Comparison of ENCODE assay signal across 8 mouse cellular contexts in the genomic region with DNA sequence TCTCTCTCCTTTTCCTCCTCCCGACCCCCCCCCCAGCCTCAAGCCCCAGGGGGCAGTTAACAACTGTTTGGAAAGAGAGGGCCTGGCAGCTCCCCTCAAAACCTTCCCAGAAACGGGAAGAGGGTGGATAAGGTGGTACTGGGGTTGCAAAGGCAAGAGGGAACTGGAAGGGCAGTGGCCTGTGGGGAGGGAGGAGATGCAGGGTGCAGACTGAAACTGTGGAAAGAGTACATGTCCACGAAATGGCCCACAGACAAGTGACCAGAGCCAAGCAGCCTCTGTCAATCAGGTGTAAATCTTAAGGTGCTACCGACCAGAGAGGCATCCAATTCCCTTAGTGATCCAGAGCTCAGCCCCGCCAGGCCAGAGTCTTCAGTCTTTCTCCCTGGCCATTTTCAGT.
DNase-seq lines count a peak whose midpoint lies in the region; ATAC-seq and TF ChIP-seq lines count a peak whose summit lies in the region.

No protein-coding gene starts in this region.

- H3K4me3 ChIP-seq in ES-Bruce4 (ENCODE audit: low read depth, low read length): 0 out of 2 replicates have a peak overlapping the region, but pooled peaks have one; percentile 4
- peak overlapping the region; percentile 43 for H3K4me3 ChIP-seq in forebrain, embryonic 13.5 days
- H3K4me3 ChIP-seq in hindbrain, embryonic 16.5 days (ENCODE audit: low read length): no peak overlapping the region
- peak overlapping the region; percentile 31 for H3K4me3 ChIP-seq in midbrain, embryonic 14.5 days (replicated peaks; ENCODE audit: low read depth, low read length)

- no peaks in the 10 kb centered on the region; the same call in 1 of the 2 replicates for H3K27me3 ChIP-seq in ES-Bruce4 (ENCODE audit: control insufficient read depth, insufficient read depth, low read length, poor library complexity, severe bottlenecking)
- peaks cover 27% of the 10 kb centered on the region for H3K27me3 ChIP-seq in forebrain, embryonic 13.5 days
- H3K27me3 ChIP-seq in hindbrain, embryonic 16.5 days (replicated peaks; ENCODE audit: control insufficient read depth, insufficient read depth, low read length): peaks cover 6% of the 10 kb centered on the region; the same call in 1 of the 2 replicates
- H3K27me3 ChIP-seq in midbrain, embryonic 14.5 days (ENCODE audit: control insufficient read depth, insufficient read depth, low read length): peaks cover 9% of the 10 kb centered on the region

- TF ChIP-seq CTCF in ES-Bruce4 (IDR thresholded peaks at IDR 0.05; ENCODE audit: low read depth, low read length): no peak

- no peak overlapping the region for H3K27ac ChIP-seq in ES-Bruce4 (ENCODE audit: insufficient read depth, low read length)
- H3K27ac ChIP-seq in forebrain, embryonic 13.5 days: no peak overlapping the region
- no peak overlapping the region for H3K27ac ChIP-seq in hindbrain, embryonic 16.5 days (ENCODE audit: low read depth, low read length)
- H3K27ac ChIP-seq in midbrain, embryonic 14.5 days (replicated peaks; ENCODE audit: low read depth, low read length): no peak overlapping the region

- H3K4me1 ChIP-seq in ES-Bruce4 (ENCODE audit: control insufficient read depth, insufficient read depth, low read length): peaks cover 2% of the 10 kb centered on the region
- peaks cover 16% of the 10 kb centered on the region for H3K4me1 ChIP-seq in forebrain, embryonic 13.5 days
- no peaks in the 10 kb centered on the region; the same call in 1 of the 2 replicates for H3K4me1 ChIP-seq in hindbrain, embryonic 16.5 days (ENCODE audit: control insufficient read depth, insufficient read depth, low read depth, low read length)
- peaks cover 16% of the 10 kb centered on the region; the same call in 1 of the 2 replicates for H3K4me1 ChIP-seq in midbrain, embryonic 14.5 days (ENCODE audit: control insufficient read depth, insufficient read depth, low read length)

- no peak for TF ChIP-seq EP300 in ES-Bruce4 (IDR thresholded peaks at IDR 0.05; ENCODE audit: insufficient read depth, low read depth, low read length)

- no peak for DNase-seq in midbrain, embryonic 14.5 days
- DNase-seq in left cerebral cortex, postnatal 25 days (ENCODE audit: low spot score in 2 of 2): no peak
- no peak for DNase-seq in ovary, postnatal 36 days (ENCODE audit: low spot score)
- DNase-seq in thymus, postnatal 10 days (ENCODE audit: low spot score in 2 of 2): no peak
- no peak for DNase-seq in spleen, adult 12 weeks (ENCODE audit: low spot score)

- WGBS in forebrain, embryonic 13.5 days: 12% methylated on average over 4 of the region's 5 CpGs
- 13% methylated on average over 4 of the region's 5 CpGs for WGBS in hindbrain, embryonic 16.5 days
- 7% methylated on average over 4 of the region's 5 CpGs for WGBS in midbrain, embryonic 14.5 days

- no peaks in the 10 kb centered on the region for H3K36me3 ChIP-seq in ES-Bruce4 (ENCODE audit: control insufficient read depth, insufficient read depth, low read length, poor library complexity, severe bottlenecking)
- H3K36me3 ChIP-seq in forebrain, embryonic 13.5 days (ENCODE audit: poor library complexity, severe bottlenecking): no peaks in the 10 kb centered on the region
- no peaks in the 10 kb centered on the region for H3K36me3 ChIP-seq in hindbrain, embryonic 16.5 days (ENCODE audit: control insufficient read depth, insufficient read depth, low read length)
- no peaks in the 10 kb centered on the region for H3K36me3 ChIP-seq in midbrain, embryonic 14.5 days (ENCODE audit: control insufficient read depth, insufficient read depth, low read length)

- H3K4me2 ChIP-seq in forebrain, embryonic 13.5 days: peak overlapping the region; percentile 82
- peak overlapping the region; percentile 60 for H3K4me2 ChIP-seq in hindbrain, embryonic 16.5 days (ENCODE audit: low read length)
- H3K4me2 ChIP-seq in midbrain, embryonic 14.5 days (ENCODE audit: low read length): peak overlapping the region; percentile 64

- no peaks in the 10 kb centered on the region for H3K9me3 ChIP-seq in ES-Bruce4 (replicated peaks; ENCODE audit: control insufficient read depth, insufficient read depth, low read length, poor library complexity, severe bottlenecking)
- H3K9me3 ChIP-seq in forebrain, embryonic 13.5 days (replicated peaks): no peaks in the 10 kb centered on the region
- H3K9me3 ChIP-seq in hindbrain, embryonic 16.5 days (ENCODE audit: control insufficient read depth, low read length): no peaks in the 10 kb centered on the region
- H3K9me3 ChIP-seq in midbrain, embryonic 14.5 days (ENCODE audit: control insufficient read depth, low read length): no peaks in the 10 kb centered on the region

- no peak for ATAC-seq in forebrain, embryonic 13.5 days
- no peak for ATAC-seq in hindbrain, embryonic 16.5 days
- ATAC-seq in midbrain, embryonic 14.5 days (ENCODE audit: low FRiP score, low TSS enrichment): no peak

- H3K9ac ChIP-seq in ES-Bruce4 (ENCODE audit: low read depth, poor library complexity, severe bottlenecking): no peak overlapping the region
- H3K9ac ChIP-seq in forebrain, embryonic 13.5 days: no peak overlapping the region
- no peak overlapping the region for H3K9ac ChIP-seq in hindbrain, embryonic 16.5 days (ENCODE audit: low read depth, low read length)
- no peak overlapping the region for H3K9ac ChIP-seq in midbrain, embryonic 14.5 days (replicated peaks; ENCODE audit: low read length)

- intact Hi-C loops in left cerebral cortex, postnatal 25 days (cut with DNase I): no loop called here

- TF ChIP-seq POLR2A in ES-Bruce4 (IDR thresholded peaks at IDR 0.05; ENCODE audit: insufficient read depth, low read length): no peak
